Mouse (Mus musculus) ES-Bruce4 (cell line): Measurements from ENCODE around the gene Cutal.

Experiments used
- CTCF ChIP-seq: IDR thresholded peaks from one replicate; pipeline ENCODE4 v1.8.1; 2011; ENCODE audit warnings: low read depth, low read length
- POLR2A ChIP-seq: IDR thresholded peaks from one replicate; pipeline ENCODE4 v1.8.1; 2011; ENCODE audit warnings: low read length; ENCODE audit not compliant: insufficient read depth

DNA sequence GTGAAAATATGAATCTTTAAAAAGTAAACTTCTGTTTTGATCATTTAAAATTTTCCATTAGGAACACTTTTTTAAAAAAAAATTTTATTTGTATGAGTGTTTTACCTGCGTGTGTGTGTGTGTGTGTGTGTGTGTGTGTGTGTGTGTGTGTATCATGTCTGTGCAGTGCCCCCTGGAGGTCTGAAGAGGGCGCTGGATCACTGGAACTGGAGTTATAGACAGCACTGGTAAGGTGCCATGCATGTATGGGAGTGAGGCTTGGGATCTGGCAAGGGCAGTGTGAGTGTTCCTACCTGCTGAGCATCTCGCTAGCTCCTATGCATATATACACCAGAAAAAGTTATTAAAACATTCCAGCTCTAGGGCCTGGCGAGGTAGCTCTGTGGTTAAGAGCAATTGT lies 27.5 kb downstream of the Cutal start:
- TF ChIP-seq CTCF (peak; percentile 34), POLR2A (no peak)
